Mouse (Mus musculus): Measurements from ENCODE around the gene Slc25a33. TPM values are rescaled to one million over a fixed set of nuclear protein-coding genes. Genes with fewer than 3 reads are reported as not detected.

Slc25a33 gene
- total RNA-seq, 2 experiments from 2014 or later, result 11.3 to 11.7 TPM

DNA sequence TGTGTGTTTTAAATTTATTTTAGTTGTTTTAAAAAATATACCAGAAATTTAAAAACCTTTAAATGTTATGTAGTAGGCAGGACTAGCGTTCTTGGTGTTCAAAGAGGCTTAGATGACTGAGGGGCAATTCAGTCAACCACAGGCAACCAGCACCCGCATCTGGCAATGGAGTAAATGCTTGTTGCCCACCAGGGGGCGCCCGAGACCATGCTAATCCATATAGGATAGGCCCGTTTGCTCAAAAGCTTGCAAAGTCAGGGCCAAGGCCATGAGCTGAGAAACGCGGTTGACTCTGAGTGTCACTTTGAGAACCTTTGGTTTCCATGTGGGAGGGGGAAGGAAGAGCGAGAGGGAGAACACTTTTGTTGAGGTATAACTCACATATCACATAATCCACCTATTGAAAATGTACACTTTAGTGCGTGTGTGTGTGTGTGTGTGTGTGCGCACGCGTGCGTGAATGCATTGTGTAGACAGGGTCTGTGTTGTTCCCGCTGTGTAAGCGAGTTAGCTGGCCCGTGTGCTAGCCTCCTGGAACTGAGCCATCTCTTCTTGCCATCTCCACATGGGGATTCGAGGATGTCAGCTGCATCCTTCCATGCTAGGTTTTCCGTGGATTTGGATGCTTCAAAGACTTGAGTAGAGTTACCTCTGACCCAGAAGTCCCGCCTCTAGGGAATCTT, 32.8 kb upstream of the Slc25a33 start:
- Histone ChIP-seq H3K27ac (no peak overlapping the region), H3K4me3 (no peak overlapping the region)
- DNase-seq, result peak; percentile 94
- intact Hi-C loops (cut with DNase I), result loop anchor here (1.0 to 10.0 kb wide), 4 partner anchors 55 to 288 kb away; no protein-coding TSS in a partner anchor
- TF ChIP-seq CTCF (IDR thresholded peaks at IDR 0.05), result peak; percentile 91

DNA sequence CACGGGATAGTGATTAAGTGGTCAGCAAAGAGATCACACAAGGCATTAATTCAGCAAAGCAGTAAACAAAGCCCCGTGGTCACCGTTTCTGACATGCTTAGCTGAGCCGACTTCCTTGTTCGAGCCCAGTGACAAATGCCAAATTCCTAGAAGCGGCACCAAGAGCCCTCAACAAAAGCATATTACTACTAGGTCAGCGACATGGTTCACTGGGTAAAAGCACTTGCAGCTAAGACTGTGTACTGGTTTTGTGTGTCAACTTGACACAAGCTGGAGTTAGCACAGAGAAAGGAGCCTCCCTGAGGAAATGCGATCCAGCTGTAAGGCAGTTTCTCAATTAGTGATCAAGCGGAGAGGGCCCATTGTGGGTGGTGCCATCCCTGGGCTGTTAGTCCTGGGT, 28.2 kb upstream of the Slc25a33 start:
- Histone ChIP-seq H3K4me3 (no peak overlapping the region), H3K27ac (no peak overlapping the region)
- intact Hi-C loops (cut with DNase I), result loop anchor here (10.0 kb wide), 1 partner anchor 293 kb away; no protein-coding TSS in a partner anchor
- no peak for TF ChIP-seq CTCF (IDR thresholded peaks at IDR 0.05)
- DNase-seq, result no peak

GRCm38 (mm10) chr4:149800576-149800975, 26.5 kb upstream of the Slc25a33 start:
- intact Hi-C loops (cut with DNase I), result loop anchor here (10.0 kb wide), 1 partner anchor 294 kb away; no protein-coding TSS in a partner anchor
- TF ChIP-seq CTCF (IDR thresholded peaks at IDR 0.05), result no peak
- Histone ChIP-seq H3K27ac (no peak overlapping the region), H3K4me3 (no peak overlapping the region)
- DNase-seq, result no peak

DNA sequence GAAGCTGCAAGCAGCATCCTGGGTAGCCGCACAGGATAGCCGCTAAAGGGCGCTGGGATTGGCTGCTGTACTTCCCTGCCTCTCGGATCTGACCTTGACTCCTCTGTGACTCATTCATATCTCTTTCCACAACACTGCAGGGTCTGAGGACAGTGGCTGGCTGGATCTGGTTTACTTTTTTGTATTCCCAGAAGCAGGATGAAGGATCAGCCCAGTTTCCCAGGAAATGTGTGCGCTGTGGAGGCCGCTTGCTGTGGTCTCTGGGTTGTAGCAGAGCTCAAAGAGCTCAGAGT, 26.0 kb upstream of the Slc25a33 start:
- intact Hi-C loops (cut with DNase I), result loop anchor here (10.0 kb wide), 1 partner anchor 295 kb away; no protein-coding TSS in a partner anchor
- no peak for TF ChIP-seq CTCF (IDR thresholded peaks at IDR 0.05)
- Histone ChIP-seq H3K4me3 (no peak overlapping the region), H3K27ac (no peak overlapping the region)
- no peak for DNase-seq

DNA sequence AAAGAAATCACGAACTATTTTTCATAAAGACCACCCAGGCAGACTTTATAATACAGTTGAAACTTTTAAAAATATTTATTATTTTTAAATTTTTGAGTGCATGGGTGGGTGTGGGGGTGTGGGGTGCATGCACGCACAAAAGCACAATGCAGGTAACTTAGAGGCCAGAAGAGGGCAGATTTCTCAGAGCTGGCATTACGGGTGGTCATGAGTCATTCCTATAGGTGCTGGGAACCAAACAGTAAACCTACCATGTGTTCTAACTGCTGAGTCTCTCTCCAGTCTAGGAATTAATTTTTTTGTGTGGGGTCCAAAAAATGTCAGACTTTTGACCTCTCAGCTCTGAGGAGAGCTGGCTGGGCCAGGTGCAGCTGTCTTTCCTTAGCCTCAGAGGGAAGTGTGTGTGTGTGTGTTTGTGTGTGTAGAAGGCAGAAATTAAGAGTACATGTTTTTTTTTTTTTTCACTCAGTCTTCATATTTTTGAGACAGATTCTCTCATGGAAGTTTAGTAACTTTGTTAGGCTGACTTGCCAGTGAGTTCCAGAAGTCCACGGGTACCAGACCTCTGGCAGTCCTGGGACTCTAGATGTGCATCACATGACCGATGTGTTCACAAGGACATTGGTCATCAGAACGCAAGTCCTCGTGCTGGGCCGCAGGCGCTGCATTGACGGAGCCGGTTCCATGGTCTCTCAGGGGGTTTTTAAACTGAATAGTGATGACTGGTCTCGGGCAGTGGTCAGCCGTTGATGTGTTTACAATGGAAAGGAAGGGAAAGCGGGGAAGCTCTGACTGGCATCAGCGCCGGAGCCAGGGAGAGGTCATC, 25.5 kb upstream of the Slc25a33 start:
- no peak overlapping the region for H3K4me3 ChIP-seq
- TF ChIP-seq CTCF (IDR thresholded peaks at IDR 0.05), result no peak
- no peak for DNase-seq
- intact Hi-C loops (cut with DNase I), result loop anchor here (10.0 kb wide), 1 partner anchor 295 kb away; no protein-coding TSS in a partner anchor
- no peak overlapping the region for H3K27ac ChIP-seq

DNA sequence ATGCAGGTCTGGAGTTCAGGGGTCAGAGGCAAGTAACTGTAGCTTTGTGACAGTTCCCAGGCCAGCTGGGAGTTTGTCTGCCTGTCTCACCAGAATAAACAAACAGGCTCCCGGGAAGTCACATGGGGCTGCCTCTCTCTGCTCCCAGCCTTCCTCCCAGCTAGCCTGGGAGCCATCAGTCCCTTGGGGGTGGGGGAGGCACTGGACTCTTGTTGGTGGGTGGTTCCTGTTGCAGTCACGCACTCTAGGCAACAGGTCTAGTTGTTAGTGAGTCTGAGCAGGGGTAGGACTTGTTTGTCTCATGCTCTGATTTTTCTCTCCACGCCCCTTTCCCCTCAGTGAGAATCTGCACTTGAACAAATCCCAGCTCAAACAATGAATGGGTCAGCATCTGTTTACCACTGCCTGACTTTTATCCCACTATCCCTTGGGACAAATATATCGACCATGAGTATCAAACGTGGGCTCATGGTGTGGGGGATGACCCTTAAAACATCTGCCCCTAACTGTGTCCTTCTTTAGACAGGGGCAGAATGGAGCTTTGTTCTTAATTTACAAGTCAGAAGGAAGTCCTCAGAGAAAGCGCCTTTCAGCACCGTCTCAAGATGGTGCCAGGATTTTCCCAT, 24.7 kb upstream of the Slc25a33 start:
- Histone ChIP-seq H3K4me3 (no peak overlapping the region), H3K27ac (0 out of 2 replicates have a peak overlapping the region, but pooled peaks have one; percentile 16)
- intact Hi-C loops (cut with DNase I), result no loop called here
- no peak for TF ChIP-seq CTCF (IDR thresholded peaks at IDR 0.05)
- DNase-seq, result no peak

- intact Hi-C loops (cut with DNase I), result no loop called here
- peak overlapping the region; percentile 63; the same call in 1 of the 2 replicates for H3K27ac ChIP-seq
- H3K4me3 ChIP-seq, result no peak overlapping the region
- no peak for TF ChIP-seq CTCF (IDR thresholded peaks at IDR 0.05)
- DNase-seq, result no peak
Observed at GRCm38 (mm10) chr4:149798116-149798515, 24.0 kb upstream of the Slc25a33 start.

GRCm38 (mm10) chr4:149797220-149797610, 23.1 kb upstream of the Slc25a33 start:
- DNase-seq, result no peak
- intact Hi-C loops (cut with DNase I), result no loop called here
- Histone ChIP-seq H3K4me3 (no peak overlapping the region), H3K27ac (no peak overlapping the region)
- no peak for TF ChIP-seq CTCF (IDR thresholded peaks at IDR 0.05)

- no peak for TF ChIP-seq CTCF (IDR thresholded peaks at IDR 0.05)
- H3K27ac ChIP-seq, result no peak overlapping the region
- H3K4me3 ChIP-seq, result no peak overlapping the region
- intact Hi-C loops (cut with DNase I), result no loop called here
- DNase-seq, result no peak
Observed at GRCm38 (mm10) chr4:149796567-149797219, 22.6 kb upstream of the Slc25a33 start.

GRCm38 (mm10) chr4:149794966-149795477, 20.9 kb upstream of the Slc25a33 start:
- intact Hi-C loops (cut with DNase I), result no loop called here
- H3K27ac ChIP-seq, result no peak overlapping the region
- DNase-seq, result no peak
- no peak overlapping the region for H3K4me3 ChIP-seq
- TF ChIP-seq CTCF (IDR thresholded peaks at IDR 0.05), result no peak

GRCm38 (mm10) chr4:149794010-149794338, 19.9 kb upstream of the Slc25a33 start:
- intact Hi-C loops (cut with DNase I), result no loop called here
- no peak for DNase-seq
- peak overlapping the region; percentile 49; the same call in 1 of the 2 replicates for H3K27ac ChIP-seq
- no peak overlapping the region for H3K4me3 ChIP-seq
- TF ChIP-seq CTCF (IDR thresholded peaks at IDR 0.05), result no peak

Measured in gastrocnemius, adult 2 months (tissue).